Mouse (Mus musculus) kidney, adult 2 months (tissue): Measurements from ENCODE around the gene Mapk8ip1. TPM values are rescaled to one million over a fixed set of nuclear protein-coding genes. Genes with fewer than 3 reads are reported as not detected.

Experiments used
- DNase-seq: peaks from one replicate; pipeline ENCODE4 v3.0.0; 2021
- H3K27ac ChIP-seq: fragments of 200-500 bp; 2 replicates; pipeline ENCODE4 v1.5.1; 2012; ENCODE audit warnings: low read depth, low read length, control low read depth, inconsistent platforms; ENCODE audit not compliant: insufficient read depth
- H3K27me3 ChIP-seq: fragments of 200-500 bp; replicated peaks from 2 replicates; pipeline ENCODE4 v1.6.1; 2012; ENCODE audit warnings: mild to moderate bottlenecking, moderate library complexity, low read length, inconsistent platforms; ENCODE audit not compliant: control insufficient read depth, insufficient read depth
- H3K36me3 ChIP-seq: fragments of 200-500 bp; 2 replicates; pipeline ENCODE4 v1.6.1; 2012; ENCODE audit warnings: mild to moderate bottlenecking, moderate library complexity, low read length, inconsistent platforms; ENCODE audit not compliant: control insufficient read depth, insufficient read depth
- H3K4me1 ChIP-seq: fragments of 200-500 bp; 2 replicates; pipeline ENCODE4 v1.6.1; 2011; ENCODE audit warnings: low read length; ENCODE audit not compliant: control insufficient read depth, insufficient read depth
- H3K4me3 ChIP-seq: fragments of 200-500 bp; 2 replicates; pipeline ENCODE4 v1.5.1; 2011; ENCODE audit warnings: mild to moderate bottlenecking, low read depth, low read length, control low read depth; ENCODE audit not compliant: insufficient read depth
- CTCF ChIP-seq: fragments of 200-500 bp; conservative IDR thresholded peaks from 2 replicates; pipeline ENCODE4 v1.5.1; 2011; ENCODE audit warnings: low read depth, mild to moderate bottlenecking, control low read depth, low read length, moderate library complexity, mixed read lengths; ENCODE audit not compliant: insufficient read depth, insufficient read length
- POLR2A ChIP-seq: fragments of 200-500 bp; IDR thresholded peaks from one replicate; pipeline ENCODE4 v1.6.1; 2011; ENCODE audit warnings: low read depth, low read length, control low read depth
- WGBS: fragments of 180-500 bp; shearing (Covaris S2); methylation state at CpG from one replicate; pipeline ENCODE4 v1.1.7; 2018; 5-methylcytosine and 5-hydroxymethylcytosine counted together
- polyA plus RNA-seq: library from polyadenylated mRNA; depleted of rRNA; stranded (reverse); fragments of >200 nt; gene quantifications from 2 replicates; pipeline ENCODE4 v1.2.3, GENCODE M21; 2012

Mapk8ip1 gene
- polyA plus RNA-seq, 1 experiment: 41.5 TPM

DNA sequence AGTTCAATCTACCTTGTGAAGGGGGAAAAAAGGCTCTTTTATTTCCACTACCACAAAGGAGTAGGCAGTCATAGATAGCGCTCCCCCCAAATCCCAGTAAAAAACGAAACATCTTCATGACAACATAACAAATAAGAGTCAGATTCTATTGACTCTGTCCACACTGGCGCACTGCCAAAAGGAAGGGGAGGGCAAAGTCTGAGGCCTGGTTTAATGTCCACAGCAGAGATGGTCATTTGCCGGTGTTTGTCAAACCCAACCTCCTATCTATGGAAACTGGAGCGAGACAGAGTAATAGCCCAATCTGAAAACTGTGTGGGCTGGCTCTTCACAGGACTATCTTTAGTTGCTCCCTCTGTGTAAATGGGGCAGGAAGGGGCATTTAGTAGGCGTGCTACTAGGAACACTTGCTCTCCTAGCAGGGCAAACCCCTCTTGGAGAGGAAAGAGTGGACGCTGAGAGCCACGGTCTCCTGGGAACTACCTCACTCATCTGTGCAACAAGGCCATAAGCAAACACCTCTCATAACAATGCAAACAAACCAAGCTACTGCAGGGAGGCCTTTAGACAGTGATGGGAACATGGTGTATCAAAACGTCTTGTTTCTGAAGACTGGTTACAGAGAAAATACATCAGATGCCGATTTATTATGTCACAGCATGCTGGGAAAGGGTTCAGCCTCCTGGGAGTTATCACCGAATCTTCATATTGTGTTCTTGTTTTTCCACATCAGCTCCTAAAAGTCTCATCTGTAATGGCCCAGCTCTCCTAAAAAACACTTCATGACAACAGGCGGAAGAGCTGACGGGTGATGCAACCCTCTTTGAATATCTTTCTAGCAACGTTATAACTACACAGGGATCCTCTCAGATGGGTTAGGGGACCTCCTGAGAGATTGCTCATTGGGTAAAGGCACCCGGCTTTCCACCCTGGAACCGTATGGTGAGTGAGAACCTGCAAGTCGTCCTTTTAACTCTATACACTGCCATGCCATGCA is 31.5 kb upstream of the Mapk8ip1 start:
- Histone ChIP-seq H3K36me3 (no peaks in the 10 kb centered on the region), H3K4me1 (peaks cover 40% of the 10 kb centered on the region), H3K27ac (peak overlapping the region; percentile 61), H3K27me3 (no peaks in the 10 kb centered on the region), H3K4me3 (peak overlapping the region; percentile 91)
- peak; percentile 92 for DNase-seq
- WGBS: 27% methylated on average over 17 of the region's 17 CpGs
- TF ChIP-seq POLR2A: no peak
- no peak for TF ChIP-seq CTCF

DNA sequence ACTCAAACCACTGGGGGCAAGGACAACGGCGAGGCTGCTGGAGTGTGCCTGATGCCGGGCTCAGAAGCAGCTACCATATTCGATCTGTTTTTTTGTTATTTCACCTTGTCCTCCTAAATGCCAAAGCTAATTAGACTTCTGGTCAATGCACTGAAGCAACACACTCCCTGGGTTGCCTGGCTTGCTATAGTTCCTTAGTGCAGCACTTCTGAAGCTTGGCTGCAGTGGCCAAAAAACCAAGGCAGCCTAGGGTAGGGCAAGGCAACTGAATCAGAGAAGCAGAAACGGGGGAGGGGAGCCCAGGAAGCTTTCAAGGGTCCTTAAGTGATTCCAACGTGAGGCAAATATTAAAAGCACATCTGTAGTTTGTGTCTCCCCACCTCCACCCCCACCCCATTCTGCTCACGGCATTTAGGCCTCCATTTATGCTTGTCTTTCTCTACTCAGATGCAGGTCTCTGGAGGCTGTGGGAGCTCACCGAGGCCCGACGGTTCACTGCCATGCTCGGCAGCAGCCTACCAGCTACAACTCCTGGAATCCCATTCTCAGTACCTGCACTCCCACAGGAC is 30.6 kb upstream of the Mapk8ip1 start:
- no peaks in the 10 kb centered on the region for H3K36me3 ChIP-seq
- peak overlapping the region; percentile 58 for H3K27ac ChIP-seq
- no peaks in the 10 kb centered on the region for H3K27me3 ChIP-seq
- DNase-seq: peak; percentile 27
- TF ChIP-seq CTCF (no peak), POLR2A (no peak)
- 23% methylated on average over 11 of the region's 11 CpGs for WGBS
- peak overlapping the region; percentile 42 for H3K4me3 ChIP-seq
- H3K4me1 ChIP-seq: peaks cover 43% of the 10 kb centered on the region

DNA sequence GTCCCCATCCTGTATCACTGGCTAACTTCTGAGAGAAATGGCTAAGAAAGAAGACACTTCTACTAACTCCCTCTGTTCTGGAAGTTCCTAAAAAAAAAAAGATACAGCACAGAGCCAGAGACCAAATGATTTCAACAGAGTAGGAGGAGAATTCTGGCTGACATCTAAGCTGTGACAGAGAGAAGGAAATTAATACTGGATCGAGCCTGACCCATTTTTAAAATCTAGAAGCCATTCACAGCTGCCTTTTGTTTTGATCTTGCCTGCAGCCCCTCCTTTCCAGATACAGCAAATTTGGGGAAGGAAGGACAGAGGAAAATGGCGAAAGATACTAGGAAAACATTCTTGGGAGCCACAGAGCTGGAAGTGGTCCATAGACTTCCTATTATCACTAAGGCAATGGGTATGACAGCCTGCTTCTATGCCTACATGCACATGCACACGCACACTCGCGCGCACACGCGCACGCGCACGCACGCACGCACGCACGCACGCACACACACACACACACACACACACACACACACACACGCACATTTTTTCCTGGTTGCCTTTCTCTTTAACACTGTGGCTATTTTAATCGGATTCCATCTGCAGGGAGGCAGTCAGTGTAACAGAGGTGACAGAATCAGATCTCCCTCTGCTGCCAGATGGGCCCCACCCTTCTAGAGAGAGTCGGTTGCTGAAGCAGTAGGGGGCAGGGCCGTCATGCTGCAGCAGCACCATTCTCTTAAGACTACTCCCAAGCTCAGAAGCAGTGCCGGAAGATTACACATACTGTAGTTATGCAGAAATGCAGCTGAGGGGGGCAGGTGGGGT is 29.9 kb upstream of the Mapk8ip1 start:
- peaks cover 45% of the 10 kb centered on the region for H3K4me1 ChIP-seq
- WGBS: 49% methylated on average over 21 of the region's 21 CpGs
- H3K36me3 ChIP-seq: no peaks in the 10 kb centered on the region
- peak overlapping the region; percentile 61 for H3K27ac ChIP-seq
- no peaks in the 10 kb centered on the region for H3K27me3 ChIP-seq
- no peak for TF ChIP-seq CTCF
- no peak for TF ChIP-seq POLR2A
- peak overlapping the region; percentile 42; the same call in 1 of the 2 replicates for H3K4me3 ChIP-seq
- peak; percentile 65 for DNase-seq

DNA sequence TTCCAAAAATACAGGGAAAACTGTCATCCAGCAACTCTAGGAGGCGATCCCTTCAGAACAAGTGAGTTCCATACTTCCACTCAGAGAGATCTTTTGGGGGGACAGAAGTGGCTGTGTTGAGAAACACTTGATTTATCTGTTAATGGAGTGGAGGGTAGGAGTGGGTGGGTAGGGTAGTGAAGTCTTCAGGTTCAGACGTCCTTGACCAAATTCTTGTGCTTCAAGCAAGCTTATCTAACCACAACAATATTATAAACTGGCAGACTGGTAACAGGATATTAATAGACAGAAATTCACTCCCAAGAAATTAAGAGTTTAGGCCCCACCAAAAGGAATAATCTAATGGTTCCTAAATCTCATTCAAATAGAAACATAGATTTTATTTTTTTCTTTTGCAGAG is 29.0 kb upstream of the Mapk8ip1 start:
- 71% methylated on average over 2 of the region's 2 CpGs for WGBS
- Histone ChIP-seq H3K27me3 (no peaks in the 10 kb centered on the region), H3K4me3 (no peak overlapping the region), H3K4me1 (peaks cover 48% of the 10 kb centered on the region), H3K36me3 (no peaks in the 10 kb centered on the region), H3K27ac (no peak overlapping the region)
- DNase-seq: no peak
- TF ChIP-seq POLR2A: no peak
- TF ChIP-seq CTCF: no peak

DNA sequence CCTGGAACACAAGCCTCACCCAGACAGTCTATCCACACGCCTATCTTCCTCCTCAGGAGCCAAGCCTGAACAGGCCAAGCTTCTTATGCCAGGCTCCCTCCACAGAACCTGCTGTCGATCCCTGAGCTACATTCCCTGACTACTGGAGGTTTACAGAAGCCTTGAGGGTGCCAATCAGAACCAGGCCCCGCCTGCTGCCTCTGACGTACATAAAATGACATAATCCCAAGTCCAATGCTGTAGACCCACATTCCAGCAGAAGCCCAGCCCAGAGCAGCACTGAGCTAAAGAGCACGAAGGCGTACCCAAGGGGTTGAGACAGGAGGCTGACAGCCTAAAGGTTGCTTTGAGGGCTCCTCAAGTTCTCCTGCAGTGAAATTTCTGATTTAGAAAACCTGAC is 26.8 kb upstream of the Mapk8ip1 start:
- WGBS: 21% methylated on average over 6 of the region's 6 CpGs
- peaks cover 57% of the 10 kb centered on the region for H3K4me1 ChIP-seq
- no peak overlapping the region for H3K4me3 ChIP-seq
- H3K36me3 ChIP-seq: no peaks in the 10 kb centered on the region
- TF ChIP-seq POLR2A (peak; percentile 6), CTCF (no peak)
- H3K27ac ChIP-seq: peak overlapping the region; percentile 87
- DNase-seq: peak; percentile 91
- no peaks in the 10 kb centered on the region for H3K27me3 ChIP-seq

DNA sequence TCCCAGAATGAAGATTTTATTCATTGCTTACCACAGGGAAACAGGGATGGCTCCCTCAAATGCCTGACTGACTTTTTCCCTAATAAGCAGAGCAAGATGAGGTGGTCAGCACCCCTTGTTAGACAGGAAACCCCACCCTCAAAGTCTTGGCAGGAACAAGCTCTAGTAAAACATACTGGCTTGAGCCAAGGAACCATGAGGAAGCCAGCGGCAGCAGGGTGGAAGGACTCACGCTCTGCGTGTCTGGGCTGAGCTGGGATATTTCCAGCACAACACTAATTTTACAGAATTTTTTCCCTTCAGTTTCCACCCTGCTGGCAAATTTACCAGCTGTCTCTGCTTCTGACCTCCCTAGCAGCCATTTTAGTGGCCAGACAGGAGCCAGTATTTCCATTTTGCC is 25.4 kb upstream of the Mapk8ip1 start:
- Histone ChIP-seq H3K4me1 (peaks cover 58% of the 10 kb centered on the region), H3K27ac (peak overlapping the region; percentile 62), H3K4me3 (no peak overlapping the region), H3K36me3 (no peaks in the 10 kb centered on the region), H3K27me3 (no peaks in the 10 kb centered on the region)
- no peak for TF ChIP-seq POLR2A
- no peak for TF ChIP-seq CTCF
- WGBS: 46% methylated on average over 3 of the region's 3 CpGs
- DNase-seq: peak; percentile 60
